Mouse (Mus musculus): Measurements from ENCODE around the gene Bmp4. TPM values are rescaled to one million over a fixed set of nuclear protein-coding genes. Genes with fewer than 3 reads are reported as not detected.

Gene Bmp4
- total and polyA plus RNA-seq, 3 experiments = 7.6 to 35.6 (median 14.4) TPM

- 72% methylated on average over 11 of the region's 11 CpGs for WGBS
- Histone ChIP-seq H3K36me3 (ENCODE audit: control insufficient read depth, insufficient read depth, low read length) (no peaks in the 10 kb centered on the region), H3K4me1 (ENCODE audit: control insufficient read depth, insufficient read depth, low read length) (no peaks in the 10 kb centered on the region), H3K79me2 (replicated peaks; ENCODE audit: control insufficient read depth, insufficient read depth, low read length) (no peaks in the 10 kb centered on the region), H3K27ac (no peak overlapping the region), H3K27me3 (ENCODE audit: control insufficient read depth, insufficient read depth, low read length) (no peaks in the 10 kb centered on the region), H3K4me3 (no peak overlapping the region), H3K9ac (ENCODE audit: low read depth, low read length) (no peak overlapping the region)
- DNase-seq = no peak
- intact Hi-C loops (cut with DNase I) = no loop called here
- TF ChIP-seq CTCF (IDR thresholded peaks at IDR 0.05) (no peak), EP300 (IDR thresholded peaks at IDR 0.05; ENCODE audit: insufficient read depth, low read depth, low read length) (no peak), POLR2A (IDR thresholded peaks at IDR 0.05; ENCODE audit: insufficient read depth, low read depth, low read length) (no peak)
Measured at GRCm38 (mm10) chr14:46419269-46419668, 28.8 kb upstream of the Bmp4 start.

DNA sequence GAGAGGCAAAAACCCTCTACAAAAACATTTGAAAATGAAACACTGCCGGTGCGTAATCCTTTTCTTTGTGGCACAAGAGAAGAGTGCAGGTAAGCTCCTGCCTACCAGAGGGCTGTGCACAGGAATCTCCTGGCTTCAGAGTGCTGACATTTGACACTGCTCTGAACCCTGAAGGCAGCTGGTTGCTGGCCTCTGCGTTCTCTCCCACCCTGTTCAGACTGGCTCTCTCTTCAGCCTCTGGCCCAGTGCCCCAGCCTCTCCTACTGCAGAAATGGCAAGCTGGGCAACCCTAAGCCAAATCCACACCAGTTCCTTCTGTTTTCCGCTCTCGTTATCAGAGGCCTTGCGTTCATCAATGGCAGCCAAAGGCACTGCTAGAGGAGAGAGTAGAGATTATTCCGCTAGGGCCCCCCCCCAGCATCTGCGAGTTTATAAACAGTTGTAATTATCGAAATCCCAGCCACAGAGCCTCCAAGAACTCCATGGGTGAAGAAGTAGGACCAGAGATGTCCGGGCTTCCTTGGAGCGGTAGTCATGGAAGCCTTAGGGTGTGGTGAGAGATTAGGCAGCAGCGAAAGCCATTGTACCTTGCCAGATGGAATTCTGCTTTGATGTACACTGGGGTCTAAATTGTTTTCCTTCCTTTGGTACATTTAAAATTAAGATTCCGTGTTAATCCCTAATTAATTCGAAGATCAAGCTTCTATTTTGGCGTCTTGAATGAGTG is 28.1 kb upstream of the Bmp4 start:
- Histone ChIP-seq H3K27me3 (ENCODE audit: control insufficient read depth, insufficient read depth, low read length) (no peaks in the 10 kb centered on the region), H3K36me3 (ENCODE audit: control insufficient read depth, insufficient read depth, low read length) (no peaks in the 10 kb centered on the region), H3K9ac (ENCODE audit: low read depth, low read length) (no peak overlapping the region), H3K4me1 (ENCODE audit: control insufficient read depth, insufficient read depth, low read length) (no peaks in the 10 kb centered on the region), H3K27ac (no peak overlapping the region), H3K79me2 (replicated peaks; ENCODE audit: control insufficient read depth, insufficient read depth, low read length) (no peaks in the 10 kb centered on the region), H3K4me3 (no peak overlapping the region)
- WGBS = 76% methylated on average over 15 of the region's 15 CpGs
- TF ChIP-seq CTCF (IDR thresholded peaks at IDR 0.05) = no peak
- no peak for TF ChIP-seq EP300 (IDR thresholded peaks at IDR 0.05; ENCODE audit: insufficient read depth, low read depth, low read length)
- no peak for TF ChIP-seq POLR2A (IDR thresholded peaks at IDR 0.05; ENCODE audit: insufficient read depth, low read depth, low read length)
- intact Hi-C loops (cut with DNase I) = no loop called here
- DNase-seq = no peak

DNA sequence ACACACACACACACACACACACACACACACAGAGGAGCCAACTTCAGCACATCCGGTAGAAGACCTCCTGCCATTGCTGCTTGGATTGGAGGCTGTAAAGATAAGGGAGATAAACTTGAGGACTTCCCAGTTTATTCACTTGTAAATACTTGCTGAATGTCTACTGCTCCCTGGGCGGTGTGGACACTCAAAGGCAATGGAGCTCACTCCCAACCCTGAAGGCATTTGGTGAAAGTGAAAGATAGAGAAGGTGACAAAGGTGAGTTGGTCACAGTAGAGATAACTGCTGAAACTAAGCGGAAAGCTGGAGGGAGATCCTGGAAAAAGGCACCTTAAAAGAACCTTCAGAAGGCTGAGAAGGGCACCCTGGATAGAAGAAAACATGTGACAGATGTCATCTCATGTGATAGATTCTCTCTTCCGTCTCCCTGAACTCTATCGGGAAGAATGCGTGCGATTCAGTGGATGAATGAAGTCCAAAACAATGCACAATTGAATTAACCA is 22.1 kb upstream of the Bmp4 start:
- H3K4me1 ChIP-seq (ENCODE audit: control insufficient read depth, insufficient read depth, low read length) = no peaks in the 10 kb centered on the region; the same call in 1 of the 2 replicates
- H3K27ac ChIP-seq = no peak overlapping the region
- intact Hi-C loops (cut with DNase I) = no loop called here
- H3K36me3 ChIP-seq (ENCODE audit: control insufficient read depth, insufficient read depth, low read length) = no peaks in the 10 kb centered on the region
- H3K9ac ChIP-seq (ENCODE audit: low read depth, low read length) = no peak overlapping the region
- H3K4me3 ChIP-seq = no peak overlapping the region
- H3K27me3 ChIP-seq (ENCODE audit: control insufficient read depth, insufficient read depth, low read length) = no peaks in the 10 kb centered on the region
- DNase-seq = no peak
- no peaks in the 10 kb centered on the region for H3K79me2 ChIP-seq (replicated peaks; ENCODE audit: control insufficient read depth, insufficient read depth, low read length)
- WGBS = 73% methylated on average over 7 of the region's 7 CpGs
- TF ChIP-seq POLR2A (IDR thresholded peaks at IDR 0.05; ENCODE audit: insufficient read depth, low read depth, low read length) (no peak), CTCF (IDR thresholded peaks at IDR 0.05) (no peak), EP300 (IDR thresholded peaks at IDR 0.05; ENCODE audit: insufficient read depth, low read depth, low read length) (no peak)

DNA sequence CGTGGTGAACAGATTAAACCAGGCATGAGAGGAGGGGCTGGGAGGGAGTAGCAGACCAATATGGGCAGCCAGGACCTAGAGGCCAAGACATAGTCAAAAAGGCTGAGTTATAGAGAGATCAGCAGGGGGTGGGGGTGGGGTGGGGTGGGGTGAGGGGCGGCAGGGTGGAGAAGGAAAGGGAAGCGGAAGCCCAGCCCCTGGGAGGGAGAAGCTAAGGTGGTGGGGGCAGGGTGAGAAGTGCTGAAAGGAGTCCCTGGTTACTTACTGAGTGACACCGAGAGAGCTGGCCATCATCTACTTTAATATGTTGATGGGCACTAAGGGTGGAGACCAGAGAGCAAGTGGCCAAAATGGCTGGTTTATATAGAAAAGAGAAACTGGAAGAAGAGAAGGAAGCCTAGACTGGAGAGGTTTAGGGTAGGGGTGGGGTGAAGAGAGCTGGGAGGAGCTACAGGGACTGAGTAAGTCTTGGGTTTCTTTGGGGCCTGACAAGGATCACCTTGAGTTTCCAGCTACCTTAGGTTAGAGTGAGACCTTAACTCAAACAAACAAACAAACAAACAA is 20.2 kb upstream of the Bmp4 start:
- Histone ChIP-seq H3K27ac (no peak overlapping the region), H3K27me3 (ENCODE audit: control insufficient read depth, insufficient read depth, low read length) (no peaks in the 10 kb centered on the region), H3K79me2 (replicated peaks; ENCODE audit: control insufficient read depth, insufficient read depth, low read length) (no peaks in the 10 kb centered on the region), H3K4me1 (ENCODE audit: control insufficient read depth, insufficient read depth, low read length) (no peaks in the 10 kb centered on the region; the same call in 1 of the 2 replicates), H3K9ac (ENCODE audit: low read depth, low read length) (no peak overlapping the region), H3K4me3 (no peak overlapping the region), H3K36me3 (ENCODE audit: control insufficient read depth, insufficient read depth, low read length) (no peaks in the 10 kb centered on the region)
- no peak for DNase-seq
- 61% methylated on average over 4 of the region's 4 CpGs for WGBS
- TF ChIP-seq EP300 (IDR thresholded peaks at IDR 0.05; ENCODE audit: insufficient read depth, low read depth, low read length) (no peak), CTCF (IDR thresholded peaks at IDR 0.05) (no peak), POLR2A (IDR thresholded peaks at IDR 0.05; ENCODE audit: insufficient read depth, low read depth, low read length) (no peak)
- intact Hi-C loops (cut with DNase I) = no loop called here

DNA sequence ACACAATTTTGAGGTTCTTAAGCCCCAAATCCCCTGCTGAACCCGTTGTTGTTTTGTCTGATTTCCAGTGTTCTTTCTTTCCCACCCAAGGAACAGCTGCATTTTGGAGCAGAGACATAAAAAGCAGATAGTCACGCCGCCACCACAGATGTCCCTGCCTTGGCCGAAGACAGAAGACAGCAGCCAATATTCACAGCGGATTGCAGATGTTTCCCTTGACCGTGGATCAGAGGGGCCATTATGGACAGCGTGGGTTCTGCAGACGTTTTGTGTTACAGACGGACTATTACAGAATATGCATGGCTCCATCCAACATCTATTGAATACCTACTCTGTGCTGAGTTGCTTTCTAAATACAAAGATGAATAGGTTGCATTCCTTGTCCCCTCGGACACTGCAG is 18.5 kb upstream of the Bmp4 start:
- H3K27me3 ChIP-seq (ENCODE audit: control insufficient read depth, insufficient read depth, low read length) = no peaks in the 10 kb centered on the region
- intact Hi-C loops (cut with DNase I) = no loop called here
- no peak overlapping the region for H3K27ac ChIP-seq
- TF ChIP-seq EP300 (IDR thresholded peaks at IDR 0.05; ENCODE audit: insufficient read depth, low read depth, low read length) (no peak), POLR2A (IDR thresholded peaks at IDR 0.05; ENCODE audit: insufficient read depth, low read depth, low read length) (no peak), CTCF (IDR thresholded peaks at IDR 0.05) (no peak)
- 78% methylated on average over 10 of the region's 10 CpGs for WGBS
- H3K79me2 ChIP-seq (replicated peaks; ENCODE audit: control insufficient read depth, insufficient read depth, low read length) = no peaks in the 10 kb centered on the region
- H3K36me3 ChIP-seq (ENCODE audit: control insufficient read depth, insufficient read depth, low read length) = no peaks in the 10 kb centered on the region
- no peak overlapping the region for H3K4me3 ChIP-seq
- peak in 1 of 2 experiments; percentile 31 for DNase-seq
- H3K9ac ChIP-seq (ENCODE audit: low read depth, low read length) = no peak overlapping the region
- no peaks in the 10 kb centered on the region; the same call in 1 of the 2 replicates for H3K4me1 ChIP-seq (ENCODE audit: control insufficient read depth, insufficient read depth, low read length)

- 77% methylated on average over 3 of the region's 3 CpGs for WGBS
Measured at GRCm38 (mm10) chr14:46408319-46408718, 17.9 kb upstream of the Bmp4 start.

More at GRCm38 (mm10) chr14:46408319-46408718, 17.9 kb upstream of the Bmp4 start:
- intact Hi-C loops (cut with DNase I) = no loop called here
- H3K4me3 ChIP-seq = no peak overlapping the region
- TF ChIP-seq POLR2A (IDR thresholded peaks at IDR 0.05; ENCODE audit: insufficient read depth, low read depth, low read length) (no peak), CTCF (IDR thresholded peaks at IDR 0.05) (no peak), EP300 (IDR thresholded peaks at IDR 0.05; ENCODE audit: insufficient read depth, low read depth, low read length) (no peak)
- H3K9ac ChIP-seq (ENCODE audit: low read depth, low read length) = no peak overlapping the region
- no peak for DNase-seq
- no peak overlapping the region; the same call in 1 of the 2 replicates for H3K27ac ChIP-seq
- no peaks in the 10 kb centered on the region for H3K27me3 ChIP-seq (ENCODE audit: control insufficient read depth, insufficient read depth, low read length)
- H3K4me1 ChIP-seq (ENCODE audit: control insufficient read depth, insufficient read depth, low read length) = no peaks in the 10 kb centered on the region; the same call in 1 of the 2 replicates
- H3K36me3 ChIP-seq (ENCODE audit: control insufficient read depth, insufficient read depth, low read length) = no peaks in the 10 kb centered on the region
- H3K79me2 ChIP-seq (replicated peaks; ENCODE audit: control insufficient read depth, insufficient read depth, low read length) = no peaks in the 10 kb centered on the region
